Mouse (Mus musculus) brain, embryonic 14.5 days (tissue): Measurements from ENCODE around the gene Gm17660.

Experiments
- CTCF ChIP-seq: fragments of 200-500 bp; IDR thresholded peaks from 2 replicates; pipeline ENCODE4 v1.5.1; 2012; ENCODE audit warnings: inconsistent platforms, mild to moderate bottlenecking, moderate library complexity, borderline replicate concordance; ENCODE audit not compliant: insufficient read depth, insufficient read length; ENCODE audit errors: extremely low read depth
- POLR2A ChIP-seq: fragments of 200-500 bp; IDR thresholded peaks from 2 replicates; pipeline ENCODE4 v1.6.1; 2012; ENCODE audit warnings: mild to moderate bottlenecking, inconsistent platforms, borderline replicate concordance; ENCODE audit not compliant: poor library complexity, insufficient read depth, insufficient read length, severe bottlenecking; ENCODE audit errors: extremely low read depth

DNA sequence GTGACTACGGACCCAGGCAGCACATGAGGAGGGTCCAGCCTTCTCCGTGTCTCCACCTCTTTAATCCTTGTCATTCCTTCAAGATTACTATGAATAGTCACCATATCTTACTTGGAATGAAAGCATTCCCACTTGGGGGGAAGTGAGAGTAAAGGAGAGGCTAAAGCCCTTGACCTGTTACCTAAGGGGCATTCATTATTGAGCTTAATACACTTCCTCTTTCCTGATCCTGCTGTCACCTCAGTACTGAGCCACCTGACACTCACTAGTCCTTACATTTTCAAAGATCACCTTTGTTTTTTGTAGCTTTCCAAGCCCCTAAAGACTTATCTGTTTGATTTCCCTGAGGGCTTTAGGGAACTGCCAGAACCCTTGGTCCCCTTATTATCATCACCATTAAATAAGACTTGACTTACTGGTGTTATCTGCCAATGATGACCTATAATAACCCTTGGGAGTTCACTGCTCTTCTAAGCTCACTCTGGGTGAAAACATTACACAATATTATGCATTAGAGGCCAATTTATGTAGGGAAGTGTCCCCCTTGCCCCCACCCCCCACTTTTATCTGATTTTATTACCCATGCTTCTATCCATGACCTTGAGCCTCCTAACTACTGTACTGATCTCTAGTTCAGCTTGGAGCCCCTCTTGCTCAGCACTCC lies 44.8 kb downstream of the Gm17660 start:
- TF ChIP-seq POLR2A (no peak), CTCF (no peak)
